ENCODE assay signal across 16 mouse cellular contexts in the genomic region with DNA sequence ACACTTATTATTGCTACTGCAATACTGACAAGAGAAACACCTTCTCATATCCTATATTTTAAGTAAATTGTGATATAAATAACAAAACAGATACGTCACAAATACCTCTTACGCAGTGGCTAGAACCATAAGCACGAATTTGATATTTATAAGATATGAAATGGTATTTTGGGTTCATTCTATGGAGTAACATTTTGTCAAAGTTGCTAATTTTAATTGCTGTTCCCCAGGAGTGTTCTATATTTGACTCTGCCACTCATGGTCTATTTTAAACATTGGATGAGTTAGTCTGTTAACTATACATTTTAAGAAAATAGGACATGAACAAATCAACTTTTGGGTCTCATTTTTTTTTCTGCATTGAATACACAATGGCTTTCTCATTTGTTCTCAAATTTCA.
"Had no signal": no experiment of that assay in that cellular context is flagged by ENCODE, and none has a peak within 500 bp of the region (broad histone marks: within the 10 kb centered on the region; RNA-seq: fewer than 3 reads in every experiment).

No protein-coding gene starts in this region.

- H3K4me1 ChIP-seq: neural tube, embryonic 12.5 days; neural tube, embryonic 13.5 days; neural tube, embryonic 15.5 days; stomach, embryonic 15.5 days had no signal

- H3K27me3 ChIP-seq: neural tube, embryonic 12.5 days; neural tube, embryonic 13.5 days; neural tube, embryonic 15.5 days; stomach, embryonic 15.5 days had no signal

- H3K9me3 ChIP-seq: neural tube, embryonic 12.5 days; neural tube, embryonic 13.5 days; neural tube, embryonic 15.5 days; stomach, embryonic 15.5 days had no signal

- H3K9ac ChIP-seq: neural tube, embryonic 12.5 days; neural tube, embryonic 13.5 days; neural tube, embryonic 15.5 days; stomach, embryonic 15.5 days had no signal

- H3K27ac ChIP-seq: neural tube, embryonic 12.5 days; neural tube, embryonic 13.5 days; neural tube, embryonic 15.5 days; stomach, embryonic 15.5 days; stomach, postnatal 0 days had no signal

- H3K4me2 ChIP-seq: neural tube, embryonic 12.5 days; neural tube, embryonic 13.5 days; neural tube, embryonic 15.5 days; stomach, embryonic 15.5 days had no signal

- H3K36me3 ChIP-seq: neural tube, embryonic 12.5 days; neural tube, embryonic 13.5 days; neural tube, embryonic 15.5 days; stomach, embryonic 15.5 days had no signal

- DNase-seq: retina, postnatal 1 day; right cerebral cortex, adult 18-20 months; right cerebral cortex, postnatal 14 days; right cerebral cortex, postnatal 25 days; spleen, adult 18-20 months; thymus, adult 18-20 months; thymus, adult 2 months; thymus, postnatal 14 days; thymus, postnatal 25 days; thymus, postnatal 36 days; thymus, postnatal 4 days had no signal

- H3K4me3 ChIP-seq: neural tube, embryonic 12.5 days; neural tube, embryonic 13.5 days; neural tube, embryonic 15.5 days; stomach, embryonic 15.5 days had no signal
